Mouse (Mus musculus) liver, postnatal 0 days (tissue): ENCODE data around the gene Cfap97d2.

Experiments used
- CTCF ChIP-seq: sonication (generic); IDR thresholded peaks from 2 replicates; pipeline ENCODE4 v1.5.1; 2016; ENCODE audit warnings: antibody characterized with exemption, low read depth
- EP300 ChIP-seq: IDR thresholded peaks from 2 replicates; pipeline ENCODE4 v1.6.1; 2016; ENCODE audit warnings: antibody characterized with exemption, low read depth, mild to moderate bottlenecking

GRCm38 (mm10) chr8:13789606-13790005, 83.9 kb downstream of the Cfap97d2 start:
- TF ChIP-seq CTCF: no peak
- no peak for TF ChIP-seq EP300
